ENCODE assay signal across 17 mouse cellular contexts in genomic region chr10:40139646-40140045, GRCm38 (mm10). TPM values are rescaled to one million over a fixed set of nuclear protein-coding genes. Genes with fewer than 3 reads are reported as not detected.
DNase-seq lines count a peak whose midpoint lies in the region; ATAC-seq and TF ChIP-seq lines count a peak whose summit lies in the region.
"Had no signal": no experiment of that assay in that cellular context is flagged by ENCODE, and none has a peak within 500 bp of the region (broad histone marks: within the 10 kb centered on the region; RNA-seq: fewer than 3 reads in every experiment).

No protein-coding gene starts in this region.

- 0 out of 2 replicates have a peak overlapping the region, but pooled peaks have one; percentile 15 for H3K4me2 ChIP-seq in heart, postnatal 0 days (ENCODE audit: low read depth, low read length)
- H3K4me2 ChIP-seq in liver, embryonic 15.5 days: peak overlapping the region; percentile 75
- H3K4me2 ChIP-seq: embryonic facial prominence, embryonic 13.5 days; lung, embryonic 15.5 days; midbrain, embryonic 13.5 days; neural tube, embryonic 12.5 days had no signal

- no peak for ATAC-seq in heart, postnatal 0 days (ENCODE audit: insufficient read depth, low read depth)
- no peak for ATAC-seq in liver, embryonic 15.5 days (ENCODE audit: insufficient read depth)
- ATAC-seq: forebrain, embryonic 16.5 days; inflammation-experienced regulatory T-cells, adult 6 months; midbrain, embryonic 13.5 days had no signal

- no peaks in the 10 kb centered on the region for H3K27me3 ChIP-seq in heart, embryonic 10.5 days (ENCODE audit: insufficient read depth, poor library complexity, severe bottlenecking)
- H3K27me3 ChIP-seq in heart, postnatal 0 days (ENCODE audit: control insufficient read depth, insufficient read depth, low read length): no peaks in the 10 kb centered on the region
- no peaks in the 10 kb centered on the region for H3K27me3 ChIP-seq in heart, adult 2 months (ENCODE audit: control insufficient read depth, insufficient read depth, low read length)
- H3K27me3 ChIP-seq in liver, embryonic 15.5 days: no peaks in the 10 kb centered on the region
- H3K27me3 ChIP-seq: neural tube, embryonic 12.5 days had no signal

- 83% methylated on average over 4 of the region's 4 CpGs for WGBS in heart, embryonic 10.5 days
- 76% methylated on average over 4 of the region's 4 CpGs for WGBS in heart, postnatal 0 days
- WGBS in heart, adult 2 months: 62% methylated on average over 4 of the region's 4 CpGs
- WGBS in liver, embryonic 15.5 days (ENCODE audit: insufficient replicate concordance): 64% methylated on average over 4 of the region's 4 CpGs

- no peak overlapping the region for H3K4me3 ChIP-seq in heart, embryonic 10.5 days
- no peak overlapping the region for H3K4me3 ChIP-seq in heart, postnatal 0 days (ENCODE audit: low read depth, low read length)
- H3K4me3 ChIP-seq in heart, adult 2 months: no peak overlapping the region
- peak overlapping the region; percentile 92; the same call in 1 of the 2 replicates for H3K4me3 ChIP-seq in bone marrow macrophage, adult 2 months (ENCODE audit: insufficient read depth, low read length)
- peak overlapping the region; percentile 87 for H3K4me3 ChIP-seq in liver, embryonic 15.5 days (replicated peaks)
- H3K4me3 ChIP-seq: embryonic facial prominence, embryonic 13.5 days; hindbrain, embryonic 13.5 days; lung, embryonic 15.5 days; midbrain, embryonic 13.5 days; neural tube, embryonic 12.5 days had no signal

- H3K9ac ChIP-seq in heart, postnatal 0 days (replicated peaks; ENCODE audit: low read depth, low read length): no peak overlapping the region
- no peak overlapping the region for H3K9ac ChIP-seq in heart, adult 2 months (ENCODE audit: low read depth, low read length)
- peak overlapping the region; percentile 95 for H3K9ac ChIP-seq in liver, embryonic 15.5 days
- H3K9ac ChIP-seq: embryonic facial prominence, embryonic 13.5 days; hindbrain, embryonic 13.5 days; lung, embryonic 15.5 days; midbrain, embryonic 13.5 days; neural tube, embryonic 12.5 days had no signal

- no peak for TF ChIP-seq EP300 in heart, postnatal 0 days (IDR thresholded peaks at IDR 0.05; ENCODE audit: low read depth)
- no peak for TF ChIP-seq EP300 in heart, adult 2 months (IDR thresholded peaks at IDR 0.05; ENCODE audit: insufficient read depth, low read depth, low read length)

- H3K4me1 ChIP-seq in heart, embryonic 10.5 days: peaks cover 32% of the 10 kb centered on the region
- peaks cover 15% of the 10 kb centered on the region; the same call in 1 of the 2 replicates for H3K4me1 ChIP-seq in heart, postnatal 0 days (ENCODE audit: control insufficient read depth, insufficient read depth)
- H3K4me1 ChIP-seq in heart, adult 2 months (ENCODE audit: control insufficient read depth, insufficient read depth, low read length): peaks cover 4% of the 10 kb centered on the region; the same call in 1 of the 2 replicates
- peaks cover 44% of the 10 kb centered on the region for H3K4me1 ChIP-seq in bone marrow macrophage, adult 2 months (ENCODE audit: control insufficient read depth, insufficient read depth, low read length)
- peaks cover 78% of the 10 kb centered on the region for H3K4me1 ChIP-seq in liver, embryonic 15.5 days (replicated peaks)

- DNase-seq in heart, embryonic 10.5 days (ENCODE audit: low spot score): peak; percentile 60
- no peak for DNase-seq in heart, adult 9 months (ENCODE audit: low spot score in 2 of 2)
- DNase-seq in heart, postnatal 0 days (ENCODE audit: low spot score): no peak
- DNase-seq in heart, adult 2 months: no peak
- no peak for DNase-seq in cerebellum, postnatal 36 days
- DNase-seq: cerebellum, adult 9-11 months; right cerebral cortex, postnatal 4 days; thymus, adult 2 months had no signal

- intact Hi-C loops in heart, adult 2 months (cut with DNase I): loop anchor here (5.0 kb wide), 3 partner anchors 42 to 73 kb away; no protein-coding TSS in a partner anchor

- no peaks in the 10 kb centered on the region for H3K9me3 ChIP-seq in heart, embryonic 10.5 days
- H3K9me3 ChIP-seq in heart, postnatal 0 days (replicated peaks; ENCODE audit: control insufficient read depth, low read length): no peaks in the 10 kb centered on the region
- H3K9me3 ChIP-seq in liver, embryonic 15.5 days (replicated peaks): no peaks in the 10 kb centered on the region
- H3K9me3 ChIP-seq: embryonic facial prominence, embryonic 13.5 days; hindbrain, embryonic 13.5 days; lung, embryonic 15.5 days; midbrain, embryonic 13.5 days; neural tube, embryonic 12.5 days had no signal

- no peak for TF ChIP-seq POLR2A in heart, adult 2 months (IDR thresholded peaks at IDR 0.05; ENCODE audit: insufficient read depth, low read depth, low read length)
- no peak for TF ChIP-seq POLR2A in bone marrow macrophage, adult 2 months (IDR thresholded peaks at IDR 0.05; ENCODE audit: borderline replicate concordance, low read depth, low read length)

- no peak for TF ChIP-seq CTCF in heart, postnatal 0 days (IDR thresholded peaks at IDR 0.05; ENCODE audit: low read depth)
- TF ChIP-seq CTCF in heart, adult 2 months (IDR thresholded peaks at IDR 0.05): no peak
- no peak for TF ChIP-seq CTCF in bone marrow macrophage, adult 2 months (IDR thresholded peaks at IDR 0.05; ENCODE audit: low read depth, low read length)

- no peaks in the 10 kb centered on the region for H3K36me3 ChIP-seq in heart, embryonic 10.5 days
- H3K36me3 ChIP-seq in heart, postnatal 0 days (replicated peaks; ENCODE audit: control insufficient read depth, insufficient read depth, low read length): no peaks in the 10 kb centered on the region
- no peaks in the 10 kb centered on the region for H3K36me3 ChIP-seq in heart, adult 2 months (ENCODE audit: control insufficient read depth, insufficient read depth, low read length)
- peaks cover 39% of the 10 kb centered on the region for H3K36me3 ChIP-seq in liver, embryonic 15.5 days (replicated peaks)
- H3K36me3 ChIP-seq: embryonic facial prominence, embryonic 13.5 days; hindbrain, embryonic 13.5 days; lung, embryonic 15.5 days; midbrain, embryonic 13.5 days; neural tube, embryonic 12.5 days had no signal

- H3K79me2 ChIP-seq in heart, adult 2 months (replicated peaks; ENCODE audit: control insufficient read depth, insufficient read depth, low read length): no peaks in the 10 kb centered on the region

- H3K27ac ChIP-seq in heart, embryonic 10.5 days: no peak overlapping the region
- H3K27ac ChIP-seq in heart, postnatal 0 days (ENCODE audit: low read depth): no peak overlapping the region
- no peak overlapping the region for H3K27ac ChIP-seq in heart, adult 2 months
- H3K27ac ChIP-seq in bone marrow macrophage, adult 2 months (ENCODE audit: insufficient read depth, low read depth, low read length): no peak overlapping the region
- H3K27ac ChIP-seq in liver, embryonic 15.5 days (replicated peaks): peak overlapping the region; percentile 91
- H3K27ac ChIP-seq: embryonic facial prominence, embryonic 13.5 days; hindbrain, embryonic 13.5 days; lung, embryonic 15.5 days; midbrain, embryonic 13.5 days; neural tube, embryonic 12.5 days had no signal

RNA-seq across cellular contexts. Expression of gene Slc16a10, which starts 2.4 kb away (rescaled TPM):
- 15.2 and 20.7 TPM in 2 replicates for polyA plus RNA-seq in heart, embryonic 10.5 days (2016; fragmentation: Nextera tagmentation; extraction: Ambion mirVana)
- total RNA-seq in heart, postnatal 0 days (2014; rRNA removed; ENCODE audit: low replicate concordance): 14.2 and 15.6 TPM in 2 replicates
- polyA plus RNA-seq in heart, postnatal 0 days (2015; fragmentation: Nextera tagmentation; extraction: Ambion mirVana): 11.6 and 12.4 TPM in 2 replicates
- total RNA-seq in heart, adult 2 months (2021): 10 to 100 TPM; 21.0 to 21.9 TPM
- 15.3 and 28.3 TPM in 2 replicates for polyA plus RNA-seq in heart, adult 2 months (2012; rRNA removed)
- polyA plus RNA-seq in bone marrow macrophage, adult 2 months (2012; ENCODE audit: insufficient read depth, insufficient read length, missing spikeins): 59.0 and 61.3 TPM in 2 replicates
- 79.2 and 87.6 TPM in 2 replicates for polyA plus RNA-seq in liver, embryonic 15.5 days (2015; fragmentation: Nextera tagmentation; extraction: Ambion mirVana)

Comparison
In these comparisons a context has a peak if more than half of its experiments do, and no peak if none do; other contexts are left out.
1. H3K4me3 ChIP-seq: peak in bone marrow macrophage, adult 2 months (single experiment) and liver, embryonic 15.5 days (single experiment); none in heart, embryonic 10.5 days (single experiment), heart, postnatal 0 days (single experiment) and heart, adult 2 months (single experiment).